Mouse (Mus musculus) small intestine, adult 2 months (tissue): ENCODE data around the gene Ngly1.

Experiments
- CTCF ChIP-seq: fragments of 200-500 bp; IDR thresholded peaks from 2 replicates; pipeline ENCODE4 v1.5.1; 2012; ENCODE audit warnings: low read depth, mild to moderate bottlenecking, control low read depth, inconsistent platforms, low read length, moderate library complexity, mixed read lengths; ENCODE audit not compliant: insufficient replicate concordance, insufficient read length; ENCODE audit errors: extremely low read depth
- POLR2A ChIP-seq: fragments of 200-500 bp; IDR thresholded peaks from 2 replicates; pipeline ENCODE4 v1.6.1; 2012; ENCODE audit warnings: low read depth, mild to moderate bottlenecking, control low read depth, inconsistent platforms, low read length, moderate library complexity

- TF ChIP-seq CTCF (no peak), POLR2A (no peak)
Observed at GRCm38 (mm10) chr14:16207722-16208121, 41.4 kb upstream of the Ngly1 start.
